Mouse (Mus musculus): Measurements from ENCODE around the gene Rpl36a. TPM values are rescaled to one million over a fixed set of nuclear protein-coding genes. Genes with fewer than 3 reads are reported as not detected.
"Not testable (repeated sequence)": the region's sequence is repeated elsewhere in the genome, so short reads cannot be mapped to it uniquely, and the experiment has no call there.

Rpl36a gene
- polyA plus RNA-seq (2016; fragmentation: Nextera tagmentation; extraction: Ambion mirVana): 418 and 426 TPM in 2 replicates

DNA sequence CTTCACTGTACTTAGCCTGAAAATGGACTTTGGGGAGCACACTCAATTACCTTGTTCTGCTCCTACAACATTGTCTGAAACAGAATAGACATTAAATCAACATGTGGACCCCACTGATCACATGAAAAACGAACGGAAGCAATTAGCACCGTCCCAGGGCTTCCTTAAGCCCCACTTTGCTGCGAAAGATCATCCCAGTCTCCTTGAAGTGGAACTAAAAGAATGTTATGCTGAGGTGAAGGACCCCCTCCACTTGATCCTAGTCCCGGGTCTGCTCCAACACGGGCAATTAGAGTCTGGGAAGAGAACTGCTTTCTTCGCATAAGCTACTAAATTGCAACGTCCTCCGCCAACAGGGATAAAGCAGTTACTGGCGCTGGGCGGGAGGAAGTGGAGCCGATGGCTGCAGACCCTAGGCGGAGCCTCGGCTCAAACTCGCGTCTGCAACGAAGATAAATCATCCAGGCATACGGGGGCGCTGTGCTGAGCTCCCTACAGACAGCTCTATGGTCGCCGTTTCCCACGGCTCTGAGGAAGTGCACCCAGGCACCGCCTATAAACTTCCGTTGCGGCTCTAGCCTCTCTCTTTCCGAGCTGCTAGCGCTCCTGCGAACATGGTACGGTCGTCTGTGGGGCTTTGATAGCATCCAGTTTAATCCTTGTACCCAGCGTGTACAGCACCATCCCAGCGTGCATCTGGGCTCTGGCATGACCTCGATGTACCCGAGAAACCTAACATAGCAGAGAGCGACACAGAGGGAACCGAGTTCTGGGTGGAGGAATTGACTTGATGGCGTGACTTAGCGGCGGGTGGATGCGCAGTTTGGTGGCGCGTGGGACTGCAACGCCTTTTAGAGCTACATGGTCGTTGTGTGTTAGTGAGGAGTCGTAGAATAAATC lies at the start of gene Rpl36a:
TSS of gene Rpl36a (plus strand) at position 552 of the 900 bp plus-strand sequence.
- Histone ChIP-seq H3K27ac (peak within 1 kb of the TSS; percentile 89), H3K27me3 (peaks cover 19% of the 10 kb centered on the region), H3K4me3 (replicated peaks) (peak within 1 kb of the TSS; percentile 51), H3K9me3 (no peaks in the 10 kb centered on the region), H3K4me2 (peak within 1 kb of the TSS; percentile 62), H3K9ac (replicated peaks) (peak within 1 kb of the TSS; percentile 72), H3K36me3 (peaks cover 18% of the 10 kb centered on the region), H3K4me1 (replicated peaks) (no peaks in the 10 kb centered on the region)
- WGBS: 20% methylated on average over 45 of the region's 45 CpGs
- ATAC-seq (ENCODE audit: insufficient number of reproducible peaks, insufficient read depth, low FRiP score, low TSS enrichment, low read depth): peak; percentile 94

DNA sequence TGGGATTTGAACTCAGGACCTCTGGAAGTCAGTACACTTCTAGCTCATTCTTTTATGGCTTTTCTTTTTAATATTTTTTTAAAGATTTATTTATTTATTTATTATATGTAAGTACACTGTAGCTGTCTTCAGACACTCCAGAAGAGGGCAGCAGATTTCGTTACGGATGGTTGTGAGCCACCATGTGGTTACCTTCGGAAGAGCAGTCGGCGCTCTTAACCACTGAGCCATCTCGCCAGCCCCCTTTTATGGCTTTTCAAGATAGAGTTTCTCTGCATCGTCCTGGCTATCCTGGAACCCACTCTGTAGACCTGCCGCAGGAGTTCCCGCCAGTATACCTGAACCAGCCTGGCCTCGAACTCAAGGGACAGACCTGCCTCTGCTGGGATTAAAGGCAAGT lies 45.7 kb upstream of the Rpl36a start:
- H3K27ac ChIP-seq; H3K9me3 ChIP-seq; H3K27me3 ChIP-seq; ATAC-seq (ENCODE audit: insufficient number of reproducible peaks, insufficient read depth, low FRiP score, low TSS enrichment, low read depth); H3K36me3 ChIP-seq; H3K4me1 ChIP-seq (replicated peaks); H3K4me3 ChIP-seq (replicated peaks); H3K9ac ChIP-seq (replicated peaks): not testable (repeated sequence)
- WGBS: 83% methylated on average over 10 of the region's 10 CpGs
- H3K4me2 ChIP-seq: peak overlapping the region; percentile 57; the same call in 1 of the 2 replicates

DNA sequence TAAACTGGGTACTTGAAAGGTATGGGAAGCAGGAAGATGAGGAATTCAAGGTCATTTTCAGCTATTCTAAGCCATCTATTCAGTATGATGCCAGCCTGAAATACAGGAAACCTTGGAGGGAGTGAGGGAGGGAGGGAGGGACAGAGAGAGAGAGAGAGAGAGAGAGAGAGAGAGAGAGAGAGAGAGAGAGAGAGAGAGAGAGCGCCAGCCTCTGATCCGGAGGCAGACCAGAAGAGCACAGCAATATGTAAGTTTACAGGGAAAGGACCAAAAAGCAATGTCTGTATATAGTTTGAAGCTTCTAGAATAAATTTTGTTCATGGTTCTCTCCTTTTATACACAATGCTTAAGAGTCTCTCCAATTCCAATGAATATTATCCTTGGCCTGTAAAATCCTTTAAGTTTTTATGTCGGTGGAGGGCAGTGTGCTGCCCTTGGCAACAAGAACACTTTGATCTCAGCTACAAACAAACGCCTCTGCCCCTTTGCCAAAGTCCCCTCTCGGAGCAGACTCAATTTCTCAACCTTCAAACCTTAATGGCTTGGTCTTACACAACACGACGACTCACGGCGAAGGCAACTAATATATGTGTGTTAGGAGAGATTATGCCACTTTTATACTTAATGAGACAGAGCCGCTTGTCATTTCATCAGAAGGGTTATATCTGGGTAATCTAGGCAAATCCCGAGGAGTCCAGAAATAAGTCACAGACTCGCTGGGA lies 44.9 kb upstream of the Rpl36a start:
- 30% methylated on average over 12 of the region's 12 CpGs for WGBS
- Histone ChIP-seq H3K9ac (replicated peaks) (peak overlapping the region; percentile 63), H3K4me1 (replicated peaks) (no peaks in the 10 kb centered on the region), H3K36me3 (no peaks in the 10 kb centered on the region), H3K9me3 (no peaks in the 10 kb centered on the region), H3K4me2 (peak overlapping the region; percentile 57), H3K4me3 (replicated peaks) (peak overlapping the region; percentile 53), H3K27me3 (no peaks in the 10 kb centered on the region), H3K27ac (peak overlapping the region; percentile 2; the same call in 1 of the 2 replicates)
- ATAC-seq (ENCODE audit: insufficient number of reproducible peaks, insufficient read depth, low FRiP score, low TSS enrichment, low read depth): no peak

DNA sequence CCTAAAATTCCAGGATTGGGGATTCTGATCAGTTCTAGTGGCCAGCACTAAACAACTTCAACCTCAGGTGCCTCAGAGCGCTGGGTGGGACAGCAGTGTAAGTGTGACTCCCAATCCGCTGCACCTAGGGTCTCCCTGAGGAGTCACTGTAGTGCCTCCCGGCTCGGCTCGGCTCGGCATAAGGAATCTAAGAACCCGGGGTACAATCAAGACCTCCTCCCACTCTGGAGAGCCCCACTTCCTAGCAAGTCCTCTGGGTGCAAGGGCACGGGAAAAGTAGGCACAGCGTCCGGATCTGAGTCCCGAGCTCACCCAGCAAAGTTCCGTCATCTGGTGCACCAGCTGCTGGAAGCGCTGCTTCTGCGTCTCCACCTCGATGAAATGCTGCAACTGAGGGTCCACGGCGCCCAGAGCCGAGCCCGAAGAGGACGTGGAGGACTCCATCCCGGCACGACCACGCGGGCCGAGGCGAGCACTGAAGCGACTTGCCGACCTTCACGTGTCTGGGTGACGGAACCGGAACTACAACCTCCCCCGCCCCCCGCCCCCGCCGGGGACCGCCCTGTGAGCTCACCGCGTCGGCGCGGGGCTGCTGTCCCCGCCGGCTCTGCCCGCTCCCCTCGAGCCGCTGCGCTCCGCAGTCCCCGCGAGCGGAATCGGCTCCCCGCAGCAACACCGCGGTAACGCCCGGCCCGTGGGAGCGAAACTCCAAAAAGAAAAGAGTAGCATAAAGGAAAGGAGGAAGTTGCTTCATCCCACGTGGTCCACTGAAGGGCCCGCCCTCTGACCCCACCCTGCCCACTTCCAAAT lies 44.1 kb upstream of the Rpl36a start, which contains the start of gene Timm8a1:
TSS of gene Timm8a1 (minus strand) at position 721 of the 810 bp plus-strand sequence.
- no peaks in the 10 kb centered on the region for H3K27me3 ChIP-seq
- H3K4me2 ChIP-seq: peak within 1 kb of the TSS; percentile 57
- no peaks in the 10 kb centered on the region for H3K9me3 ChIP-seq
- peak within 1 kb of the TSS; percentile 63 for H3K9ac ChIP-seq (replicated peaks)
- H3K4me1 ChIP-seq (replicated peaks): no peaks in the 10 kb centered on the region
- 13% methylated on average over 47 of the region's 61 CpGs for WGBS
- peak within 1 kb of the TSS; percentile 53 for H3K4me3 ChIP-seq (replicated peaks)
- no peaks in the 10 kb centered on the region for H3K36me3 ChIP-seq
- H3K27ac ChIP-seq: peak within 1 kb of the TSS; percentile 79; the same call in 1 of the 2 replicates
- peak; percentile 85 for ATAC-seq (ENCODE audit: insufficient number of reproducible peaks, insufficient read depth, low FRiP score, low TSS enrichment, low read depth)

DNA sequence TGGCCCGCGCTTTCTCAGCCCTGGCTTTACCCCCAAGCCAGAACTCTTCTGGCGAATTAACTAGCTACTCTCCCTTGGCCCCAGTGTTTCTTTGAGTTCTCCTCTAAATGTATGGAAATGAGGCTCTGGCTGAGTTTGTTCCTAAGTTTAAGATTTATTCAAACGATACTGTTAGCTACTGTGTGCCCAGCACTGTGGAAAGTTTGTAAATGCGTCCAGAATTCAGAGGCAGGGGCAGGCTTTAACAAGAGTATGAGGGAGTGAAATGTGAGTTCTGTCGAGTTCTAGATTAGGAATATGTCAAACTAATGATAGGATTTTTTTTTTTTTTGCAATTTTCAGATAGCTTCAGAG lies 43.5 kb upstream of the Rpl36a start:
- H3K36me3 ChIP-seq: no peaks in the 10 kb centered on the region
- H3K4me1 ChIP-seq (replicated peaks): no peaks in the 10 kb centered on the region
- H3K4me3 ChIP-seq (replicated peaks): peak overlapping the region; percentile 53
- no peak for ATAC-seq (ENCODE audit: insufficient number of reproducible peaks, insufficient read depth, low FRiP score, low TSS enrichment, low read depth)
- H3K9me3 ChIP-seq: no peaks in the 10 kb centered on the region
- peak overlapping the region; percentile 48 for H3K4me2 ChIP-seq
- no peaks in the 10 kb centered on the region for H3K27me3 ChIP-seq
- H3K9ac ChIP-seq (replicated peaks): peak overlapping the region; percentile 56
- WGBS: 16% methylated on average over 6 of the region's 6 CpGs
- H3K27ac ChIP-seq: peak overlapping the region; percentile 79; the same call in 1 of the 2 replicates

DNA sequence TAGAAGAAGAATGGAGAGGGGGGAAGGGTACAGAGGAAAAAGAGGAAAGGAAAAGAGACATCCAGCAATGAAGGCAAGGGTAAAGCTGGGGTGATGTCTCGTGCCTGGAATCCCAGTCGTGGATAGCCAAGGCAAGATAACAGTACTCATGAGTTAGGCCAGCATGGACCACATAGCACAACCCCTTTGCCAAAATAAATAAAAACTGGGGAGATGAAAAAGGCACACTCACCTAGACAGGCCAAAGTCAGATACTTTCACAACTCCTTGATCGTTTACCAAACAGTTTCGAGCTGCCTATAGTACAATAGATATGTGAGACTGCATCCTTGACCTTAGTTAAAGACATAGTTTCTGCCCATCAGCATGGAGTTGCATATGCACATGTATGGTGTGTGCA lies 38.1 kb upstream of the Rpl36a start:
- no peaks in the 10 kb centered on the region for H3K4me1 ChIP-seq (replicated peaks)
- no peaks in the 10 kb centered on the region; the same call in 1 of the 2 replicates for H3K27me3 ChIP-seq
- 88% methylated on average over 4 of the region's 4 CpGs for WGBS
- H3K4me3 ChIP-seq (replicated peaks): no peak overlapping the region
- H3K4me2 ChIP-seq: no peak overlapping the region
- no peak overlapping the region for H3K9ac ChIP-seq (replicated peaks)
- no peak for ATAC-seq (ENCODE audit: insufficient number of reproducible peaks, insufficient read depth, low FRiP score, low TSS enrichment, low read depth)
- H3K36me3 ChIP-seq: no peaks in the 10 kb centered on the region
- H3K9me3 ChIP-seq: no peaks in the 10 kb centered on the region
- H3K27ac ChIP-seq: no peak overlapping the region

DNA sequence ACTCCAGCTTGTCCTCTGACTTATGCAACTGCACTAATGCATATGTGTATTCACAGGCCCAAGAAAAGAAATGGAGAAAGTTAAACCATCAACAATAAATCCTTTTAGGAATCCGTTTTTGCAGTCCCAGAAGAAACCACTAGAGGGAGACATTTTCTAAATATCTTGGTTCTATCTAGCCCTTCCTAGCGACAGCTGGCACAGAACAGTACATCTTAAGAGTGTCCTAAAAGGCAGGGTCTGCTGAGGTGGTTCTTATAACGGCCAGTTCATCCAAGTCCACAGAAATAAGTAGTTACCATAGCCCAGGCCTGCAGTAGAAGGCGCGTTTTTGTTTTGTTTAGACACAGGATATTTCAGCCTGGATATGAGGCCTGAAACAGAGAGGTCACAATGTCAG lies 34.6 kb upstream of the Rpl36a start:
- Histone ChIP-seq H3K4me3 (replicated peaks) (no peak overlapping the region), H3K27ac (no peak overlapping the region), H3K9me3 (no peaks in the 10 kb centered on the region), H3K27me3 (no peaks in the 10 kb centered on the region; the same call in 1 of the 2 replicates), H3K4me2 (no peak overlapping the region), H3K9ac (replicated peaks) (no peak overlapping the region), H3K4me1 (replicated peaks) (no peaks in the 10 kb centered on the region), H3K36me3 (no peaks in the 10 kb centered on the region)
- no peak for ATAC-seq (ENCODE audit: insufficient number of reproducible peaks, insufficient read depth, low FRiP score, low TSS enrichment, low read depth)
- WGBS: 19% methylated on average over 5 of the region's 5 CpGs

DNA sequence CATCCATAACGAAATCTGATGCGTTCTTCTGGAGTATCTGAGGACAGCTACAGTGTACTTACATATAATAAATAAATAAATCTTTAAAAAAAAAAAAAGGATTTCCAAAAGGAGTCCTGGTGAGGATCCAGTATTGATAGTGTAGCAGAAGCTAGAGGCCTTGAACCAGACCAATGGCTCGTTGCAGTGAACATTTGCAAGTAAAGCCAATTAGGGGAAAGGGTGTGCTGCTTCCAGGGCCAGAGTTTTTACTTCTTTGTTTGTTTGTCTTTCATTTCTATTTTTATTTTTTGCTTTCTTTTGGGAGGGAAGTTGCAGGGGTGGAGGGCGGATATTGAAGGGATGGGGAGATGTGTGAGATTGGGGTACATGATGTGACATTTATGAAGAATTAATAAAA lies 32.1 kb upstream of the Rpl36a start:
- WGBS: 85% methylated on average over 4 of the region's 4 CpGs
- H3K9ac ChIP-seq (replicated peaks): no peak overlapping the region
- no peak overlapping the region for H3K27ac ChIP-seq
- H3K9me3 ChIP-seq: no peaks in the 10 kb centered on the region
- no peak for ATAC-seq (ENCODE audit: insufficient number of reproducible peaks, insufficient read depth, low FRiP score, low TSS enrichment, low read depth)
- H3K4me3 ChIP-seq (replicated peaks): no peak overlapping the region
- no peaks in the 10 kb centered on the region for H3K4me1 ChIP-seq (replicated peaks)
- no peaks in the 10 kb centered on the region; the same call in 1 of the 2 replicates for H3K27me3 ChIP-seq
- no peak overlapping the region for H3K4me2 ChIP-seq
- no peaks in the 10 kb centered on the region for H3K36me3 ChIP-seq

DNA sequence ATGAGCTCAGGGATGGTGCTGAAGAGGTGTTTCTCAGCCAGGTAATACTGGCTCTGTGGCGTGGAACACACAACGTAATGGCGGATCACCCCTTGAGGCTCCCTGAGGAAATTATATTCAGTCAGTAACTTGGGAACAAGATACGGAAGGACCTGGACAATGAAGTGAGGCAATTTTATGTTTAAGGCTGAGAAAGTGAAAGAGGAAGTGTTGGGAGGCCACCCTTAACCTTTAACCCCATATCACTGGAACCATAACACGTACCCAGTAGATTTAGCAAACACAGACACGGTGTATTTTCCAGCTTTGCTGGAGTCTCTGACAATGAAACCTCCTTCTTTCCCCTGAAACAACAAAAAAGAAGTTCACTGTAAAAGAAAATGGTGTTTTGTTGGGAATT lies 31.0 kb upstream of the Rpl36a start:
- Histone ChIP-seq H3K4me1 (replicated peaks) (no peaks in the 10 kb centered on the region), H3K36me3 (no peaks in the 10 kb centered on the region), H3K4me2 (no peak overlapping the region), H3K9ac (replicated peaks) (no peak overlapping the region), H3K9me3 (no peaks in the 10 kb centered on the region), H3K27me3 (no peaks in the 10 kb centered on the region; the same call in 1 of the 2 replicates), H3K27ac (no peak overlapping the region), H3K4me3 (replicated peaks) (no peak overlapping the region)
- WGBS: 70% methylated on average over 6 of the region's 6 CpGs
- ATAC-seq (ENCODE audit: insufficient number of reproducible peaks, insufficient read depth, low FRiP score, low TSS enrichment, low read depth): no peak

DNA sequence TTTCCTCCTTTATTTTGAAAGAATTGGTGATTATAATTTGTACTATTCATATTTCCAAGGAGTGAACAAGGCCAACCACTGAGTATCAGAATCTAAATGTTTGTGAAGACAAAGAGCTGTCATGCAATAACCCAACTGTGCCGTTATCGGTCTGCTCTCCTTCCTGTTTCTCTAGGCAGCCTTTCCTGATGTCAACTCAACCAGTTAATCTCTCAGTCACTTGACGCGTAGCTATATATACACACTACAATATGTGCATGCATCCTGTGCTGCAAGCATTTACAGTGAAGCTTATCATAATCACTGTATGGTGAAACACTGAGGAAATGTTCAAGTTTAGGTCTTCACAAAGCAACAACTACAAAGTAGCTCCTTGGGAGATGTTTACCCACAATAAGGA lies 21.1 kb upstream of the Rpl36a start:
- Histone ChIP-seq H3K27ac (no peak overlapping the region), H3K9me3 (no peaks in the 10 kb centered on the region), H3K9ac (replicated peaks) (no peak overlapping the region), H3K4me2 (no peak overlapping the region), H3K27me3 (no peaks in the 10 kb centered on the region), H3K4me1 (replicated peaks) (no peaks in the 10 kb centered on the region), H3K36me3 (no peaks in the 10 kb centered on the region), H3K4me3 (replicated peaks) (no peak overlapping the region)
- no peak for ATAC-seq (ENCODE audit: insufficient number of reproducible peaks, insufficient read depth, low FRiP score, low TSS enrichment, low read depth)
- WGBS: 94% methylated on average over 4 of the region's 4 CpGs

All from limb, embryonic 12.5 days (tissue).